Mouse (Mus musculus) CD4-positive naive resting alpha-beta T cell, adult 57 days (primary cell): ENCODE measurements around the gene Olfr503. TPM values are rescaled to one million over a fixed set of nuclear protein-coding genes. Genes with fewer than 3 reads are reported as not detected.

ENCODE experiments used
- total RNA-seq: library from RNA; stranded (reverse); gene quantifications from one replicate; pipeline ENCODE4 v1.2.4, GENCODE M21; 2023

Olfr503 gene
- total RNA-seq = not detected

GRCm38 (mm10) chr7:108544227-108544626 is at the start of gene Olfr503:
Gene Olfr503 (plus strand): TSS chr7:108544527.

GRCm38 (mm10) chr7:108524965-108525364 is 19.4 kb upstream of the Olfr503 start, which contains the start of gene Olfr502:
Gene Olfr502 (minus strand): TSS chr7:108525065.

DNA sequence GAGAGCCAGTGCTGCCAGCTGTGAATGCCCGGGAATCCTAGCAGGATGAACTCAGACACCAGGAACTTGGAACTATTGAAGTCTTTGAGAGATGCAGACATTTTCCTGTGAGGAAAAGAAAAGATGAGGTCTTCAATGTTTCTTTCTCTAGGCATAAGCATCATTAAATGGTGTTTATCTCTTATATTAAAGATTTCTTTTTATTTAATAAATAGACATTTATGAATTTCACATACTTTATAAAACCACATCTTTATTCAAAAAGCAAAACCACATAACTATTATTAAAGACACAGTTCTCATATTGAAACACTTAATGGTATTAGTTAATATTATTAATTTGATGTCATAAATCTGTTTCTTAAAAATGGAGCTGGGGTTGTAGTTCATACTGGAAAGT is 21.4 kb downstream of the Olfr503 start, which contains the start of gene Olfr504:
Gene Olfr504 (minus strand): TSS at position 101 of the 400 bp plus-strand sequence.

Other genes with a start within 250 kb of the Olfr503 start
- gene Olfr491, start 231.1 kb upstream of the Olfr503 start, total RNA-seq = not detected
- not detected for gene Olfr492, start 220.9 kb upstream of the Olfr503 start, total RNA-seq
- gene Olfr493, start 197.5 kb upstream of the Olfr503 start, total RNA-seq = not detected
- not detected for gene Olfr494, start 179.2 kb upstream of the Olfr503 start, total RNA-seq
- gene Olfr495, start 151.4 kb upstream of the Olfr503 start, total RNA-seq = not detected
- not detected for gene Olfr497, start 124.1 kb upstream of the Olfr503 start, total RNA-seq
- gene Olfr498, start 79.2 kb upstream of the Olfr503 start, total RNA-seq = not detected
- gene Olfr502, start 19.5 kb upstream of the Olfr503 start, total RNA-seq = not detected
- gene Olfr504, start 21.3 kb downstream of the Olfr503 start, total RNA-seq = not detected
- gene Olfr506, start 66.3 kb downstream of the Olfr503 start, total RNA-seq = not detected
- not detected for gene Olfr507, start 77.3 kb downstream of the Olfr503 start, total RNA-seq
- gene Olfr508, start 85.5 kb downstream of the Olfr503 start, total RNA-seq = not detected
- not detected for gene Olfr509, start 107.4 kb downstream of the Olfr503 start, total RNA-seq
- not detected for gene Olfr510, start 121.9 kb downstream of the Olfr503 start, total RNA-seq
- gene Olfr512, start 168.8 kb downstream of the Olfr503 start, total RNA-seq = not detected
- gene Olfr513, start 206.4 kb downstream of the Olfr503 start, total RNA-seq = not detected